In the genomic region with DNA sequence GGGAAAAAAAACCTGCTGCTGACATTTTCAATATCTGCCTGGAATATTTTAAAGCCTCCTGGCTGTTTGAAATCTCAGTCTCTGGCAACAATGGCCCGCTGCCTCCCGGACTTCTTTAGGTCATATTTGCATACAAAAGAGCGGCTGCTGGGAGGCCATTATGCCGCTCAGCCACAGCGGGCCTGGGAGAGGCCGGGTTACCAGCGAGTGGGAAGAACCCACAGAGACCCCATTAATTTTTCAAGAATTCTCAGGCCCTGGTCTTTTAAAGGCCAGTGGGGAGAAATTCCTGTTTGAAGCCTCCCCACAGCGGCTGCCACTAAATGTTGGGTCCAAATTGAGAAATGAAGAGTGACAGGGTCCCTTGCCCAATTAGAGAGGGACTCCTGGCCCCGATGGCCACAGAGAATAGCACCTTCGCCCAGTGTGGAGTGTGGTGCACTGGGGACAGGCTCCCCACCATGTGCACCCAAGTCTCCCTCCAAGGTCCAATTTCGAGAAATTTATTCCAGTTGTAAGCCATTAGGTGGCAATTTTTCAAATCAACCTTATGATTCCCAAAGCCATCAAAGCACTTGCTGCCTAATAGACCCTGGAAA, we compare ENCODE assay signal across 13 mouse cellular contexts.
A peak's percentile ranks its signal among the peaks of the same experiment; 100 is the strongest.
DNase-seq lines count a peak whose midpoint lies in the region; ATAC-seq and TF ChIP-seq lines count a peak whose summit lies in the region.
"Had no signal": no experiment of that assay in that cellular context is flagged by ENCODE, and none has a peak within 500 bp of the region (broad histone marks: within the 10 kb centered on the region; RNA-seq: fewer than 3 reads in every experiment).

No protein-coding gene starts in this region.

- TF ChIP-seq POLR2A in heart, adult 2 months (IDR thresholded peaks at IDR 0.05; ENCODE audit: insufficient read depth, low read depth, low read length) = no peak

- no peak overlapping the region for H3K9ac ChIP-seq in heart, adult 2 months (ENCODE audit: low read depth, low read length)
- H3K9ac ChIP-seq in hindbrain, embryonic 11.5 days (ENCODE audit: low read depth, low read length) = no peak overlapping the region
- peak overlapping the region; percentile 22; the same call in 1 of the 2 replicates for H3K9ac ChIP-seq in midbrain, embryonic 16.5 days (ENCODE audit: low read depth, low read length)
- H3K9ac ChIP-seq: embryonic facial prominence, embryonic 13.5 days; stomach, embryonic 15.5 days had no signal

- TF ChIP-seq EP300 in heart, adult 2 months (IDR thresholded peaks at IDR 0.05; ENCODE audit: insufficient read depth, low read depth, low read length) = no peak

- intact Hi-C loops in heart, adult 2 months (cut with DNase I) = no loop called here

- 41% methylated on average over 11 of the region's 11 CpGs for WGBS in heart, embryonic 10.5 days
- 73% methylated on average over 11 of the region's 11 CpGs for WGBS in heart, adult 2 months
- WGBS in hindbrain, embryonic 11.5 days = 14% methylated on average over 11 of the region's 11 CpGs
- 5% methylated on average over 11 of the region's 11 CpGs for WGBS in midbrain, embryonic 16.5 days

- no peaks in the 10 kb centered on the region for H3K27me3 ChIP-seq in heart, embryonic 10.5 days (ENCODE audit: insufficient read depth, poor library complexity, severe bottlenecking)
- no peaks in the 10 kb centered on the region for H3K27me3 ChIP-seq in heart, adult 2 months (ENCODE audit: control insufficient read depth, insufficient read depth, low read length)
- no peaks in the 10 kb centered on the region for H3K27me3 ChIP-seq in hindbrain, embryonic 11.5 days (ENCODE audit: control insufficient read depth, insufficient read depth, low read length)
- H3K27me3 ChIP-seq in midbrain, embryonic 16.5 days (ENCODE audit: control insufficient read depth, insufficient read depth, low read depth, low read length) = no peaks in the 10 kb centered on the region
- H3K27me3 ChIP-seq: embryonic facial prominence, embryonic 13.5 days; stomach, embryonic 15.5 days had no signal

- H3K36me3 ChIP-seq in heart, embryonic 10.5 days = peaks cover 4% of the 10 kb centered on the region; the same call in 1 of the 2 replicates
- H3K36me3 ChIP-seq in heart, adult 2 months (ENCODE audit: control insufficient read depth, insufficient read depth, low read length) = no peaks in the 10 kb centered on the region
- no peaks in the 10 kb centered on the region for H3K36me3 ChIP-seq in hindbrain, embryonic 11.5 days (ENCODE audit: control insufficient read depth, insufficient read depth, low read length)
- H3K36me3 ChIP-seq in midbrain, embryonic 16.5 days (ENCODE audit: control insufficient read depth, insufficient read depth, low read length) = no peaks in the 10 kb centered on the region
- H3K36me3 ChIP-seq: embryonic facial prominence, embryonic 13.5 days; stomach, embryonic 15.5 days had no signal

- no peak for TF ChIP-seq CTCF in heart, adult 2 months (IDR thresholded peaks at IDR 0.05)

- no peaks in the 10 kb centered on the region for H3K9me3 ChIP-seq in heart, embryonic 10.5 days
- no peaks in the 10 kb centered on the region for H3K9me3 ChIP-seq in hindbrain, embryonic 11.5 days (ENCODE audit: control insufficient read depth, low read length)
- no peaks in the 10 kb centered on the region for H3K9me3 ChIP-seq in midbrain, embryonic 16.5 days (replicated peaks; ENCODE audit: control insufficient read depth, low read length, poor library complexity, severe bottlenecking)
- H3K9me3 ChIP-seq: embryonic facial prominence, embryonic 13.5 days; stomach, embryonic 15.5 days had no signal

- H3K4me1 ChIP-seq in heart, embryonic 10.5 days = peaks cover 67% of the 10 kb centered on the region
- H3K4me1 ChIP-seq in heart, adult 2 months (ENCODE audit: control insufficient read depth, insufficient read depth, low read length) = peaks cover 11% of the 10 kb centered on the region
- H3K4me1 ChIP-seq in hindbrain, embryonic 11.5 days (replicated peaks; ENCODE audit: control insufficient read depth, insufficient read depth, low read length) = peaks cover 28% of the 10 kb centered on the region
- peaks cover 40% of the 10 kb centered on the region for H3K4me1 ChIP-seq in midbrain, embryonic 16.5 days (ENCODE audit: control insufficient read depth, insufficient read depth, low read length)

- ATAC-seq in hindbrain, embryonic 11.5 days (ENCODE audit: low FRiP score) = peak; percentile 62
- ATAC-seq in midbrain, embryonic 16.5 days = peak; percentile 54; the same call in 1 of the 2 replicates
- ATAC-seq in activated CD4-positive, CD25-positive, alpha-beta regulatory T cell, adult 4 months = no peak

- peak overlapping the region; percentile 36; the same call in 1 of the 2 replicates for H3K27ac ChIP-seq in heart, embryonic 10.5 days
- H3K27ac ChIP-seq in heart, adult 2 months = no peak overlapping the region
- peak overlapping the region; percentile 72 for H3K27ac ChIP-seq in hindbrain, embryonic 11.5 days (ENCODE audit: low read depth, low read length)
- H3K27ac ChIP-seq in midbrain, embryonic 16.5 days (ENCODE audit: low read length) = peak overlapping the region; percentile 80
- H3K27ac ChIP-seq: embryonic facial prominence, embryonic 13.5 days; stomach, embryonic 15.5 days had no signal

- no peaks in the 10 kb centered on the region; the same call in 1 of the 2 replicates for H3K79me2 ChIP-seq in heart, adult 2 months (replicated peaks; ENCODE audit: control insufficient read depth, insufficient read depth, low read length)

- no peak for DNase-seq in heart, embryonic 10.5 days (ENCODE audit: low spot score)
- no peak for DNase-seq in heart, adult 2 months
- DNase-seq in embryo, embryonic 10.5 days (ENCODE audit: low spot score) = peak; percentile 80
- DNase-seq in hindbrain, embryonic 11.5 days (ENCODE audit: low spot score) = peak; percentile 74
- DNase-seq in urinary bladder, postnatal 10 days (ENCODE audit: low spot score) = no peak
- no peak for DNase-seq in kidney, postnatal 36 days
- DNase-seq: gastrocnemius, postnatal 25 days; kidney, adult 2 months; lung, postnatal 36 days had no signal

- H3K4me2 ChIP-seq in hindbrain, embryonic 11.5 days (replicated peaks; ENCODE audit: low read depth, low read length) = no peak overlapping the region
- peak overlapping the region; percentile 22; the same call in 1 of the 2 replicates for H3K4me2 ChIP-seq in midbrain, embryonic 16.5 days (ENCODE audit: low read length)
- H3K4me2 ChIP-seq: embryonic facial prominence, embryonic 13.5 days; stomach, embryonic 15.5 days had no signal

- no peak overlapping the region for H3K4me3 ChIP-seq in heart, embryonic 10.5 days
- no peak overlapping the region for H3K4me3 ChIP-seq in heart, adult 2 months
- no peak overlapping the region for H3K4me3 ChIP-seq in hindbrain, embryonic 11.5 days (ENCODE audit: low read depth, low read length)
- no peak overlapping the region for H3K4me3 ChIP-seq in midbrain, embryonic 16.5 days (ENCODE audit: low read depth, low read length)
- H3K4me3 ChIP-seq: embryonic facial prominence, embryonic 13.5 days; stomach, embryonic 15.5 days had no signal

Comparison
In these comparisons a context has a peak if more than half of its experiments do, and no peak if none do; other contexts are left out.
1. DNase-seq: peak in embryo, embryonic 10.5 days (single experiment) and hindbrain, embryonic 11.5 days (single experiment); none in heart, embryonic 10.5 days (single experiment), heart, adult 2 months (0 of 2), urinary bladder, postnatal 10 days (single experiment) and kidney, postnatal 36 days (0 of 2).